Mouse (Mus musculus) stomach, embryonic 16.5 days (tissue): ENCODE measurements around the gene Ice1. TPM values are rescaled to one million over a fixed set of nuclear protein-coding genes. Genes with fewer than 3 reads are reported as not detected.
A peak's percentile ranks its signal among the peaks of the same experiment; 100 is the strongest.

Experiments
- ATAC-seq: fragments of 200-750 bp; cut with Nextera tagmentation; 2 replicates; pipeline ENCODE4 v1.8.0; 2017; ENCODE audit warnings: moderate number of reproducible peaks, moderate TSS enrichment; ENCODE audit not compliant: insufficient read depth, low FRiP score
- H3K27ac ChIP-seq: fragments of 300-500 bp; sonication (generic); 2 replicates; pipeline ENCODE4 v1.5.1; 2014; ENCODE audit warnings: low read length
- H3K27me3 ChIP-seq: fragments of 300-500 bp; sonication (generic); 2 replicates; pipeline ENCODE4 v1.6.1; 2014; ENCODE audit warnings: low read length, control low read depth, mixed read lengths; ENCODE audit not compliant: control insufficient read depth, insufficient read depth
- H3K36me3 ChIP-seq: fragments of 300-500 bp; sonication (generic); 2 replicates; pipeline ENCODE4 v1.6.1; 2014; ENCODE audit warnings: low read length; ENCODE audit not compliant: control insufficient read depth, insufficient read depth
- H3K4me1 ChIP-seq: fragments of 300-500 bp; sonication (generic); 2 replicates; pipeline ENCODE4 v1.6.1; 2014; ENCODE audit warnings: low read length, control low read depth, mixed read lengths; ENCODE audit not compliant: control insufficient read depth, insufficient read depth
- H3K4me2 ChIP-seq: fragments of 300-500 bp; sonication (generic); 2 replicates; pipeline ENCODE4 v1.6.1; 2014; ENCODE audit warnings: low read depth, low read length, mixed read lengths
- H3K4me3 ChIP-seq: fragments of 300-500 bp; sonication (generic); replicated peaks from 2 replicates; pipeline ENCODE4 v1.5.1; 2014; ENCODE audit warnings: mild to moderate bottlenecking, low read length
- H3K9ac ChIP-seq: fragments of 300-500 bp; sonication (generic); 2 replicates; pipeline ENCODE4 v1.6.1; 2014; ENCODE audit warnings: low read length
- H3K9me3 ChIP-seq: fragments of 300-500 bp; sonication (generic); replicated peaks from 2 replicates; pipeline ENCODE4 v1.6.1; 2016; ENCODE audit warnings: low read length, control low read depth; ENCODE audit not compliant: control insufficient read depth
- WGBS: fragments of 180-500 bp; shearing (Covaris S2); extraction: QIAGEN DNeasy Blood & Tissue Kit; methylation state at CpG from one replicate; pipeline ENCODE4 v1.1.7; 2014; 5-methylcytosine and 5-hydroxymethylcytosine counted together
- polyA plus RNA-seq: library from polyadenylated mRNA; unstranded; fragments of >200 nt; fragmentation: Nextera tagmentation; extraction: Ambion mirVana; gene quantifications from 2 replicates; pipeline ENCODE4 v1.2.1, GENCODE M21; 2015

Ice1 gene
- polyA plus RNA-seq, 1 experiment from 2014 or later, result 15.8 TPM

- H3K36me3 ChIP-seq, result no peaks in the 10 kb centered on the region
- 72% methylated on average over 4 of the region's 4 CpGs for WGBS
- ATAC-seq, result no peak
- no peak overlapping the region for H3K4me2 ChIP-seq
- no peaks in the 10 kb centered on the region for H3K27me3 ChIP-seq
- H3K9me3 ChIP-seq, result no peaks in the 10 kb centered on the region
- no peaks in the 10 kb centered on the region for H3K4me1 ChIP-seq
- no peak overlapping the region for H3K9ac ChIP-seq
- no peak overlapping the region for H3K4me3 ChIP-seq
- H3K27ac ChIP-seq, result no peak overlapping the region
Measured at GRCm38 (mm10) chr13:70670080-70670479, 32.6 kb upstream of the Ice1 start.

DNA sequence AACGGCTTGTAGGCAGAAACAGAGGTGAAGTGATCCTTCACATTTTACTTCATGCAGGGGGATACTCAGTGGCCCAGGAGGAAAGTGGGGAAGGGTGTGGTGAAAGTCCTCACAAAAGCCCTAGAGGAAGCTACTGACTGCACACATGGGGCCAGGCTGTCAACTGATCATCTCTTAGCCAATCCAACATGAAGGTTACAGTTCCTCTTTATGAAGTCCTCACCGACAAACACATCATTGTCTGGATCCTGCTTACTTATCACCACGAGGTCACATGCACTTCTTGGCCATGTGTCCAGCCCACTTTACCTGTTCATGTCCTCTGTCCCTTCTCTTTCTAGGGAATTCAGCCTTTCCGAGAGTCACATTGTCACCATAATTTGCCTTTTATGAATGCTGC, 22.3 kb upstream of the Ice1 start:
- H3K27ac ChIP-seq, result no peak overlapping the region
- H3K4me2 ChIP-seq, result no peak overlapping the region
- H3K4me1 ChIP-seq, result 0 out of 2 replicates have a peak, but pooled peaks cover 5% of the 10 kb centered on the region
- WGBS, result 76% methylated on average over 4 of the region's 4 CpGs
- H3K4me3 ChIP-seq, result no peak overlapping the region
- H3K27me3 ChIP-seq, result no peaks in the 10 kb centered on the region
- H3K9me3 ChIP-seq, result no peaks in the 10 kb centered on the region
- no peak for ATAC-seq
- H3K9ac ChIP-seq, result no peak overlapping the region
- H3K36me3 ChIP-seq, result no peaks in the 10 kb centered on the region

- 0 out of 2 replicates have a peak, but pooled peaks cover 8% of the 10 kb centered on the region for H3K4me1 ChIP-seq
- 57% methylated on average over 4 of the region's 4 CpGs for WGBS
- H3K27ac ChIP-seq, result no peak overlapping the region
- no peaks in the 10 kb centered on the region for H3K36me3 ChIP-seq
- no peak overlapping the region for H3K4me2 ChIP-seq
- no peaks in the 10 kb centered on the region for H3K27me3 ChIP-seq
- no peak overlapping the region for H3K9ac ChIP-seq
- H3K9me3 ChIP-seq, result no peaks in the 10 kb centered on the region
- ATAC-seq, result no peak
- no peak overlapping the region for H3K4me3 ChIP-seq
Measured at GRCm38 (mm10) chr13:70656741-70657140, 19.3 kb upstream of the Ice1 start.

DNA sequence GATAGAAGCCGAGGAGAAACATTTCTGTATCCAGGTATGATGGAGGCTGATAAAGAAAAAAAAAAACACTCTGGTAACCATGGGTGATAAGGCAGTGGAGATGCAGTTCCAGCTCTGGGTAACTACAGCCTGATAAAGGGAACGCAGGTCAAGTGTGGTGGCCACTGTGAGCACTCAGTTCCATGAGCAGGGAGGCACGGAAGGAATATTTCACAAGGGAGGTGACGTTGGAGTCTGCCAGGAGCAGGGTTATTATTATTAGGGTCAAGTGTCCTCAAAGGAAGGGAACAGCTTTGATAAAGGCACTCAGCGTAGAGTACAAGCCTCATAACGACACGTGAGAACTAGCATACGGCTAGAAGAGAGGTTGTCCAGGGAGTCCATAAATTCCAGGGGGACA, 18.9 kb upstream of the Ice1 start:
- H3K9me3 ChIP-seq, result no peaks in the 10 kb centered on the region
- H3K27me3 ChIP-seq, result no peaks in the 10 kb centered on the region
- H3K36me3 ChIP-seq, result no peaks in the 10 kb centered on the region
- no peak for ATAC-seq
- 56% methylated on average over 8 of the region's 8 CpGs for WGBS
- H3K4me1 ChIP-seq, result 0 out of 2 replicates have a peak, but pooled peaks cover 8% of the 10 kb centered on the region
- H3K4me3 ChIP-seq, result no peak overlapping the region
- H3K27ac ChIP-seq, result no peak overlapping the region
- no peak overlapping the region for H3K4me2 ChIP-seq
- H3K9ac ChIP-seq, result no peak overlapping the region

DNA sequence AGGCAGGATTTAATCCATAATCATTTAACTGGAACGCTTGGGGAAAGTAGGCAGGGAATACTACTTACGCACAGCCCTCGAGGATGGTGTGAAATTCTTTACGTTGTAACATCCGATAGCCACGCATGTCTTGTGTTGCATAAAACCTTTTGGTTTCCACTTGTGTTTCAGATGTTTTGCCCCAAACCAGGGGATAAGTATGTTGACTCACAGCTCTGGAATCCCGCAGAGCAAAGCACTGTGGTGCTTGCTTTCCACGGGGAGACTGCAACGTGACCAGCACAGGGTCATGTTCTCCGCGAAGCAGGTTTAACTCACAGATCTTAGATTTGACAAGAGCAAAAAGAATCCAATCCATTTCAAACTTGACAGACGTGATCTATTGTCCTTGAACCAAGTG, 18.1 kb upstream of the Ice1 start:
- Histone ChIP-seq H3K27ac (peak overlapping the region; percentile 44; the same call in 1 of the 2 replicates), H3K4me2 (no peak overlapping the region), H3K9ac (no peak overlapping the region), H3K4me3 (no peak overlapping the region), H3K36me3 (no peaks in the 10 kb centered on the region), H3K4me1 (0 out of 2 replicates have a peak, but pooled peaks cover 8% of the 10 kb centered on the region), H3K27me3 (no peaks in the 10 kb centered on the region), H3K9me3 (no peaks in the 10 kb centered on the region)
- WGBS, result 56% methylated on average over 12 of the region's 12 CpGs
- ATAC-seq, result no peak

- Histone ChIP-seq H3K4me1 (0 out of 2 replicates have a peak, but pooled peaks cover 8% of the 10 kb centered on the region), H3K9ac (no peak overlapping the region; the same call in 1 of the 2 replicates), H3K27ac (peak overlapping the region; percentile 63), H3K4me3 (no peak overlapping the region), H3K4me2 (no peak overlapping the region), H3K27me3 (no peaks in the 10 kb centered on the region), H3K36me3 (no peaks in the 10 kb centered on the region), H3K9me3 (no peaks in the 10 kb centered on the region)
- WGBS, result 34% methylated on average over 5 of the region's 5 CpGs
- peak; percentile 59; the same call in 1 of the 2 replicates for ATAC-seq
Measured at GRCm38 (mm10) chr13:70654091-70654770, 16.8 kb upstream of the Ice1 start.

- H3K4me2 ChIP-seq, result no peak overlapping the region
- WGBS, result 76% methylated on average over 2 of the region's 2 CpGs
- H3K36me3 ChIP-seq, result no peaks in the 10 kb centered on the region
- no peak overlapping the region for H3K9ac ChIP-seq
- H3K4me3 ChIP-seq, result no peak overlapping the region
- no peaks in the 10 kb centered on the region for H3K27me3 ChIP-seq
- 0 out of 2 replicates have a peak, but pooled peaks cover 8% of the 10 kb centered on the region for H3K4me1 ChIP-seq
- ATAC-seq, result no peak
- H3K9me3 ChIP-seq, result no peaks in the 10 kb centered on the region
- no peak overlapping the region for H3K27ac ChIP-seq
Measured at GRCm38 (mm10) chr13:70653457-70653856, 16.0 kb upstream of the Ice1 start.

GRCm38 (mm10) chr13:70650011-70650436, 12.6 kb upstream of the Ice1 start:
- Histone ChIP-seq H3K4me2 (no peak overlapping the region), H3K4me1 (peaks cover 9% of the 10 kb centered on the region), H3K27me3 (no peaks in the 10 kb centered on the region), H3K4me3 (no peak overlapping the region), H3K9ac (no peak overlapping the region), H3K27ac (no peak overlapping the region), H3K36me3 (no peaks in the 10 kb centered on the region), H3K9me3 (no peaks in the 10 kb centered on the region)
- 36% methylated on average over 3 of the region's 3 CpGs for WGBS
- ATAC-seq, result peak; percentile 25

- ATAC-seq, result no peak
- H3K9ac ChIP-seq, result no peak overlapping the region
- H3K27me3 ChIP-seq, result no peaks in the 10 kb centered on the region
- WGBS, result 52% methylated on average over 10 of the region's 10 CpGs
- H3K4me3 ChIP-seq, result no peak overlapping the region
- no peaks in the 10 kb centered on the region for H3K9me3 ChIP-seq
- H3K4me1 ChIP-seq, result peaks cover 6% of the 10 kb centered on the region
- no peak overlapping the region for H3K4me2 ChIP-seq
- no peaks in the 10 kb centered on the region for H3K36me3 ChIP-seq
- H3K27ac ChIP-seq, result no peak overlapping the region
Measured at GRCm38 (mm10) chr13:70645968-70646505, 8.6 kb upstream of the Ice1 start.
